Mouse (Mus musculus): ENCODE measurements around the gene Relt. TPM values are rescaled to one million over a fixed set of nuclear protein-coding genes. Genes with fewer than 3 reads are reported as not detected.

Gene Relt
- polyA plus RNA-seq (2015; fragmentation: Nextera tagmentation; extraction: Ambion mirVana): 3.5 and 4.2 TPM in 2 replicates

GRCm38 (mm10) chr7:100862828-100863638 is at the start of gene Relt:
Gene Relt, minus strand, starts transcription at chr7:100863446.
- under 1% methylated on average over 84 of the region's 91 CpGs for WGBS
- ATAC-seq (ENCODE audit: insufficient number of reproducible peaks, low FRiP score, low TSS enrichment, low read depth): peak; percentile 90
- H3K9ac ChIP-seq: peak within 1 kb of the TSS; percentile 74

GRCm38 (mm10) chr7:100911791-100912190 is 48.5 kb upstream of the Relt start:
- ATAC-seq (ENCODE audit: insufficient number of reproducible peaks, low FRiP score, low TSS enrichment, low read depth): no peak
- peaks cover 14% of the 10 kb centered on the region; the same call in 1 of the 2 replicates for H3K36me3 ChIP-seq

More at GRCm38 (mm10) chr7:100862828-100863638, at the start of gene Relt:
- H3K27ac ChIP-seq (replicated peaks): peak within 1 kb of the TSS; percentile 80
- H3K36me3 ChIP-seq: no peaks in the 10 kb centered on the region
- peaks cover 27% of the 10 kb centered on the region for H3K4me1 ChIP-seq
- no peaks in the 10 kb centered on the region for H3K9me3 ChIP-seq (replicated peaks)
- peak within 1 kb of the TSS; percentile 71 for H3K4me3 ChIP-seq (replicated peaks)
- H3K27me3 ChIP-seq: no peaks in the 10 kb centered on the region
- H3K4me2 ChIP-seq (replicated peaks): peak within 1 kb of the TSS; percentile 96

GRCm38 (mm10) chr7:100911246-100911770 is 48.1 kb upstream of the Relt start:
- 19% methylated on average over 2 of the region's 2 CpGs for WGBS
- Histone ChIP-seq H3K27me3 (no peaks in the 10 kb centered on the region), H3K36me3 (peaks cover 13% of the 10 kb centered on the region; the same call in 1 of the 2 replicates), H3K9ac (no peak overlapping the region), H3K4me1 (peaks cover 83% of the 10 kb centered on the region), H3K4me3 (replicated peaks) (no peak overlapping the region), H3K27ac (replicated peaks) (peak overlapping the region; percentile 19), H3K9me3 (replicated peaks) (no peaks in the 10 kb centered on the region), H3K4me2 (replicated peaks) (no peak overlapping the region)
- no peak for ATAC-seq (ENCODE audit: insufficient number of reproducible peaks, low FRiP score, low TSS enrichment, low read depth)

More at GRCm38 (mm10) chr7:100911791-100912190, 48.5 kb upstream of the Relt start:
- WGBS: 35% methylated on average over 9 of the region's 9 CpGs
- Histone ChIP-seq H3K9me3 (replicated peaks) (no peaks in the 10 kb centered on the region), H3K4me1 (peaks cover 88% of the 10 kb centered on the region), H3K9ac (no peak overlapping the region), H3K4me2 (replicated peaks) (no peak overlapping the region), H3K4me3 (replicated peaks) (no peak overlapping the region), H3K27me3 (no peaks in the 10 kb centered on the region), H3K27ac (replicated peaks) (peak overlapping the region; percentile 11; the same call in 1 of the 2 replicates)

- Histone ChIP-seq H3K4me1 (peaks cover 59% of the 10 kb centered on the region), H3K27ac (replicated peaks) (peak overlapping the region; percentile 87), H3K9me3 (replicated peaks) (no peaks in the 10 kb centered on the region), H3K4me2 (replicated peaks) (no peak overlapping the region), H3K36me3 (peaks cover 12% of the 10 kb centered on the region; the same call in 1 of the 2 replicates), H3K9ac (no peak overlapping the region), H3K4me3 (replicated peaks) (no peak overlapping the region), H3K27me3 (no peaks in the 10 kb centered on the region)
- WGBS: 52% methylated on average over 8 of the region's 8 CpGs
- ATAC-seq (ENCODE audit: insufficient number of reproducible peaks, low FRiP score, low TSS enrichment, low read depth): no peak
Measured at GRCm38 (mm10) chr7:100908567-100908966, 45.3 kb upstream of the Relt start.

GRCm38 (mm10) chr7:100908061-100908460 is 44.8 kb upstream of the Relt start:
- H3K4me2 ChIP-seq (replicated peaks): peak overlapping the region; percentile 44; the same call in 1 of the 2 replicates
- no peak overlapping the region for H3K9ac ChIP-seq
- no peaks in the 10 kb centered on the region for H3K27me3 ChIP-seq
- WGBS: 76% methylated on average over 8 of the region's 8 CpGs
- H3K36me3 ChIP-seq: peaks cover 12% of the 10 kb centered on the region; the same call in 1 of the 2 replicates
- peak overlapping the region; percentile 87 for H3K27ac ChIP-seq (replicated peaks)
- H3K9me3 ChIP-seq (replicated peaks): no peaks in the 10 kb centered on the region
- no peak for ATAC-seq (ENCODE audit: insufficient number of reproducible peaks, low FRiP score, low TSS enrichment, low read depth)
- peaks cover 55% of the 10 kb centered on the region for H3K4me1 ChIP-seq
- no peak overlapping the region for H3K4me3 ChIP-seq (replicated peaks)

- no peaks in the 10 kb centered on the region for H3K27me3 ChIP-seq
- H3K36me3 ChIP-seq: peaks cover 12% of the 10 kb centered on the region; the same call in 1 of the 2 replicates
- no peak overlapping the region for H3K9ac ChIP-seq
- ATAC-seq (ENCODE audit: insufficient number of reproducible peaks, low FRiP score, low TSS enrichment, low read depth): no peak
- peaks cover 48% of the 10 kb centered on the region for H3K4me1 ChIP-seq
- H3K4me2 ChIP-seq (replicated peaks): peak overlapping the region; percentile 44
- 0% methylated on average over 1 of the region's 1 CpGs for WGBS
- H3K27ac ChIP-seq (replicated peaks): peak overlapping the region; percentile 87
- no peaks in the 10 kb centered on the region for H3K9me3 ChIP-seq (replicated peaks)
- 0 out of 2 replicates have a peak overlapping the region, but pooled peaks have one; percentile 8 for H3K4me3 ChIP-seq (replicated peaks)
Measured at GRCm38 (mm10) chr7:100907231-100907630, 44.0 kb upstream of the Relt start.

- no peak overlapping the region for H3K4me3 ChIP-seq (replicated peaks)
- ATAC-seq (ENCODE audit: insufficient number of reproducible peaks, low FRiP score, low TSS enrichment, low read depth): no peak
- no peaks in the 10 kb centered on the region for H3K9me3 ChIP-seq (replicated peaks)
- peaks cover 38% of the 10 kb centered on the region for H3K4me1 ChIP-seq
- no peaks in the 10 kb centered on the region for H3K27me3 ChIP-seq
- H3K9ac ChIP-seq: no peak overlapping the region
- H3K36me3 ChIP-seq: peaks cover 12% of the 10 kb centered on the region; the same call in 1 of the 2 replicates
- H3K4me2 ChIP-seq (replicated peaks): no peak overlapping the region
- 91% methylated on average over 10 of the region's 10 CpGs for WGBS
- H3K27ac ChIP-seq (replicated peaks): no peak overlapping the region
Measured at GRCm38 (mm10) chr7:100906029-100906789, 43.0 kb upstream of the Relt start.

- H3K9me3 ChIP-seq (replicated peaks): no peaks in the 10 kb centered on the region
- H3K27ac ChIP-seq (replicated peaks): no peak overlapping the region
- H3K36me3 ChIP-seq: peaks cover 12% of the 10 kb centered on the region; the same call in 1 of the 2 replicates
- no peak overlapping the region for H3K4me2 ChIP-seq (replicated peaks)
- 82% methylated on average over 7 of the region's 7 CpGs for WGBS
- H3K4me3 ChIP-seq (replicated peaks): no peak overlapping the region
- H3K9ac ChIP-seq: no peak overlapping the region
- no peak for ATAC-seq (ENCODE audit: insufficient number of reproducible peaks, low FRiP score, low TSS enrichment, low read depth)
- H3K27me3 ChIP-seq: no peaks in the 10 kb centered on the region
- H3K4me1 ChIP-seq: peaks cover 27% of the 10 kb centered on the region
Measured at GRCm38 (mm10) chr7:100905037-100905436, 41.8 kb upstream of the Relt start.

- Histone ChIP-seq H3K9ac (no peak overlapping the region), H3K9me3 (replicated peaks) (no peaks in the 10 kb centered on the region), H3K4me2 (replicated peaks) (no peak overlapping the region), H3K36me3 (peaks cover 11% of the 10 kb centered on the region; the same call in 1 of the 2 replicates), H3K4me1 (peaks cover 22% of the 10 kb centered on the region), H3K27me3 (no peaks in the 10 kb centered on the region), H3K4me3 (replicated peaks) (no peak overlapping the region), H3K27ac (replicated peaks) (no peak overlapping the region)
- 79% methylated on average over 5 of the region's 5 CpGs for WGBS
- no peak for ATAC-seq (ENCODE audit: insufficient number of reproducible peaks, low FRiP score, low TSS enrichment, low read depth)
Measured at GRCm38 (mm10) chr7:100904612-100905011, 41.4 kb upstream of the Relt start.

GRCm38 (mm10) chr7:100902451-100903137 is 39.3 kb upstream of the Relt start:
- H3K4me1 ChIP-seq: peaks cover 3% of the 10 kb centered on the region
- peaks cover 13% of the 10 kb centered on the region; the same call in 1 of the 2 replicates for H3K36me3 ChIP-seq
- no peak overlapping the region for H3K4me3 ChIP-seq (replicated peaks)
- 80% methylated on average over 9 of the region's 9 CpGs for WGBS
- no peaks in the 10 kb centered on the region for H3K27me3 ChIP-seq
- H3K9ac ChIP-seq: no peak overlapping the region
- no peak overlapping the region for H3K27ac ChIP-seq (replicated peaks)
- H3K9me3 ChIP-seq (replicated peaks): no peaks in the 10 kb centered on the region
- H3K4me2 ChIP-seq (replicated peaks): no peak overlapping the region
- ATAC-seq (ENCODE audit: insufficient number of reproducible peaks, low FRiP score, low TSS enrichment, low read depth): no peak

All from embryonic facial prominence, embryonic 15.5 days (tissue).